Mouse (Mus musculus) 416B (cell line): Measurements from ENCODE around the gene Igfals.

Experiments used
- DNase-seq: peaks from one replicate; pipeline ENCODE4 v3.0.0; 2011; ENCODE audit warnings: low read depth

The Igfals gene

DNA sequence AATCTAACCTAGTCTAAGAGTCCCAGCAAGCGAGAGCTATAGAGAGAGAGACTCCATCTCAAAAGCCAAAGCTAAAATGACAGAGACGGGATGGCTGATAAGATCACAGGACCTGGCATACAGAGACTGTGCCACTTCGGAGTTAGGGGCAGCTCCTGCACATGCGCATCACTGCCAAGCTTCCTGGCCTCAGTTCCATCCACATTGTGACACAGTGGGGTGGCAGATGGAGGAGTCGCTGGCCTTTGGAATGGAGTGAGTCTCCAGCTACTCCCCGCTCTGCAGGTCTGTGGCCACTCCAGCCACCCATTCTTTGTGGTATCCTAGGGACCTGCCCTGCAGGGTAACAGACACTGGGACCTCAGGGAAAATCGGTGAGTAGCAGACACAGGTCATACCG, at the start of gene Igfals:
Gene Igfals, plus strand, starts transcription at position 222 of the 400 bp plus-strand sequence.
- no peak for DNase-seq

DNA sequence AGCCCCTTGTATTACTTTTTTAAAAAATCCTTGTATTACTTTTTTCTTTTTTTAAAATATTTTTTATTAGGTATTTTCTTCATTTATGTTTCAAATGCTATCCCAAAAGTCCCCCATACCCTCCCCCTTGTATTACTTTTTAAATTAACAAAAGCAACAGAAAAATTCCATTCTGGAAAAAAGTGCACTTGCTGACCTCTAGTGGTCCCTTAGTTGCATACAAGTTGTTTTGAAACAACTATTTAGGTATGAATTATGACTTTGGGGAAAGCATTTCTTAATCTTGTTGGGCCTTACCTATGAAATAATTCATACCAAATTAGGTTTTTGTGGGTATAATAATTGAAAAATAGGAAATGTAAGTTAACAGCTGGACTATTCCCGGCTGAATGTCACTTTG, 48.3 kb upstream of the Igfals start:
- DNase-seq = peak; percentile 78

DNA sequence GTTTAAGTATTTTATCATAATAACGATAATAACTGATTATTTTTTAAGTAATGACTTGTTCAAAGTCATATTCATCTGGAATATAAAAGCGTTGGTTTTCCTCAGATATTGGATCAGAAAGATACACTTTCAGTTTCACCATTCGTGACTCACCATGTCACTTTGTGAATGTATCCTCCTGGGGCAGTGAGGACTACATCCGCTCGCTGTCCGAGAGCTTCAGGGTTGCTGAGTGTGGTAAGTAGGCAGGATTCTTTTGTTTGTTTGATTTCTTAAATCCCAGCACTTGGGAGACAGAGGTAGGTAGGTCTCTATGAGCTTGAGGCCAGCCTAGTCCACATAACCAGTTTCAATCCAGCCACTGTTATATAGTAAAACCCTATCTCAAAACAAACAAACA, 47.6 kb upstream of the Igfals start:
- DNase-seq = peak; percentile 70

DNA sequence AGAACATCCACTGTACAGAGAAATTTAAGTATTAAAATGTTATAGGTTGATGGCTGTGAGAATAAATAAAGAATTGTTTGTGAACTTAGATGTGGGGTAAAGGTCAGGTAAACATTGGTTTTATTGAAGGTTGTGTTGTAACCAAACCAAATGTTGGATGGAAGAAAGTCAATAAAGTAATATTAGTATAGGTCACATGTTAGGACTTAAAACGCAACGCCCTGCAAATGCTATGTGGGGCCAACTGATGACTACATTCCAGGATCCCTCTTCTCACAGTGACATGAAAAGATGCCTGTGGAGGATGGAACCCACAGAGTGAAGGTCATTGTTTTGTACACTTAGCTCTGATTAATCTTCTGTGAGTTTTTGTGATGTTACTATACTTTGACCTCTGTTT, 46.3 kb upstream of the Igfals start:
- no peak for DNase-seq

DNA sequence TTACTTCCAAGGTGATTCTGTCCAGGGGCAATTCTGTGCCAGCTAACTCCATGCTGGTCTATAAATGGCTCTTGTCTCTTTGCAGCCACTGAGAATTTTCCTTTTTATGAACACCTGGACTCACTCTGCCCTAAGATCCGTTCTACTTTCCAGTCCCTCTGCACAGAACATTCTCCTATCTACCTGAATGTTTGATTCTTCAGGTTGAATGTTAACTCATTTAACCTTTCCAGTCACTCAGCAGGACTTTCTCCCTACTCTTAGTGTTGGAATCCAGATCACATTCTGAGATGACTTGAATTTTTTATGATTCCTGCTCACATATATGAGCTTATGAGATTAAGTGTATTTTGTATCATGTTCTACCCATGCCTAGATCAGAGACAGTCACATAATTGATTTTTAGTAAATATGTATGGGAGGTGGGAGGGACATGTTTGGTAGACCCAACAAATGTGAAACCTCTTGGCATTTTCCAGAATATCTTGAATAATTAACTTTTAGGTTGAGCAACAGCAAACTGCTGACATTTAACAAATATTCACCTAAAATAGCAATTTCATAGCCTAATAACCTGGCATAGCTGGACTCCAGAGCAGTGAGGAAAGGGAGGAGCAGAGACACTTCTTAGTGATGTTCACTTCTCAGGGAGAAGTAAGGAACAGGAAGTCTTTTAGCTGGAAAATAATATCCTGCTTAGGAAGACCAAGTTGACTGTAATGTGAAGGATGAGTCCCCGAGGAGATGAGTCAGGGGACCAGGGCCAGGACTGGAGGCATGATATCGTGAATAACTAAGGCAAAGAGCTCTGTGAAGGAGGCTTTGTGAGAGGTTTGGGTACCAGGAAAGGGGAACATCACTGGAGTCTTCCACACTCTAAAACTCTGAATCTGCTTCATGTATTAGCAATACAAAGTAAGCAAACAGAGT, 44.2 kb upstream of the Igfals start:
- DNase-seq = no peak

DNA sequence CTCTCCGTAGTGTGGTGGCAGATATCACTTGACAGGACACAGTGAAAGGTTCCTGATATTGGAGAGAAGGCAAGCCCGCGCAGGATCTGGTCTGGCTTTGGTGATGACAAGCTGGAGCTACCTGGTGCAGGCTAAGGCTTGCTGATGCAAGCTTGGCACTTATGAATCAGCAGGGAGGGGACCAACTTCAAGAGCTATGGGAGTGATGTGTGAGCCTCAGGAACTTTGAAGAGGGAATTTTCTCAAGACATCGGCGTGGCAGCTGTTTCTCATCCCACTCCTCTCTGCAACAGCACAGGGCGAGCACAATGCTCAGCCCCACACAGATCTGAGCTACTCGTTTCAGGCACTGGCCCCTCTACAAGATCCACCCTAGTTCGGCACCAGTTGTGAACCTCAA, 26.0 kb upstream of the Igfals start, which contains the start of gene Hagh:
Gene Hagh, plus strand, starts transcription at position 302 of the 400 bp plus-strand sequence.
- DNase-seq = no peak

DNA sequence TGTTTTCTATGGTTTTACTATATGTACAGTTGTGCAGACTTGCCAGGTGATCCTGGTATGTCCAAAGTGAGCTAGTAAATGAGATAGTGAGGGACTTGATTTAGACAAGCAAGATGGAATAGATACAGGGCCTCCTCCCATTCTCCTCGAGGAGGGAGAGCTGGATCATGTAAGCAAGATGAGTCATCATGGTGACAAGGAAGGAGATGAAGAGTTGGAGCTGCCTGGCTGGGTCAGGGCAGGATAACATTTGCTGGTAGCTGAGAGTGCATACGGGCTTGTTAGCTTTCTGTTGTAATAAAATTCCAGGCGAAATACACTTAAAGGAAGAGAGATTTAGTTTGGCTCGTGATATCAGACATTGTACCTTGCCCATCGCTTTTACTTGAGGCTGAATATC, 25.5 kb upstream of the Igfals start:
- no peak for DNase-seq

DNA sequence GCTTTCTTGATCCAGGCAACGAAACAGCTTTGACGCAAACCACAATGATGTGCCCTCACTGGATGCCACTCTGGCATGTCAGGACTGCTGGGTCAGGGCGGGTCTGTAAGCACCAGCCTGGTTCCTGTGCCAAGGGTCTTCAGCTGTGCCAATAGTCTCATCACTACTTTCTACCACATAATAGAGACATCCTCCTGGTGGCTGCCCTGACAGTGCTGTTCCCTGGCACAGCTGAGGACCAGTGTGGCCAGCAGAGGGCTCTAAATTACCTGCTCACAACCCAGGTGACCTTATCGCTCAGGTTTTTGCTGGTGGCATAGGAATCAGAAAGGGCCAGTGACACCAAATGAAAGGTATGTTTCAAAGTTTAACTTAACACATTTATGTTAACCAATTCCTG, 24.7 kb upstream of the Igfals start:
- DNase-seq = peak; percentile 27

DNA sequence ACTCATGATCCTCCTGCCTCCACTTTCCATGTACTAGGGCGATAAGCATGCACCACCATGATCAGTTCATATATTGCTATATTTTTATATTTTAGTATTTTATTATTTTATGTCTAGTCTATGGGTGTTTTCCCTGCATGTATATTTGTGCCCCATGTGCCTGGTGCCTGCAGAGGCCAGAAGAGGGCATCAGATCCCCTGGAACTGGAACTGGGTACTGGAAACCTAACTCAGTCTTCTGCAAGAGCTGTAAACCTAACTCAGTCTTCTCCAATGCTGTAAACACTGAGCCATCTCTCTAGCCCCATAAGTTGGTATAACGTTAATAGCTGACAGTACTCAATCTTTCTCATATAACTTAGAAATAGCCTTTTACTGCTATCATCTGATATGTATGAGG, 23.2 kb upstream of the Igfals start:
- DNase-seq = peak; percentile 54

DNA sequence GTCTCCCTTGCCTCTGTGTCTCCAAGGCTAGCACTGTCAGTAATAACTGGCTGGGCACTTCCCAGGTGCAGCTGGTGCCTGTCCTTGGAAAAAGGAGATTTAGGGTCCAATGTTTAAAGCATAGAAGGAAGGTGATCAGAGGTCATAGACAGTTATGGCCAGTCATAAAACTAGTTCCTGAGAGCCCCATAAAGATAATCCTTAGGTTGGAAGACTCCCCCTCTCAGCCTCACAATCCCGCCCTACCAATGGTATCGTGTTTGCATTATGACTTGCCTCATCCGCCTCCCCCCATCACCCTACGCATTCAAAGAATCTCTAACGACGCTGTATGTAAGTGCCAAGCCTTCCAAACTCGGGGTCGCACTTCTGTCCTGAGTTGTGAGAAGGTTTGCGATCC, 21.3 kb upstream of the Igfals start:
- DNase-seq = no peak

DNA sequence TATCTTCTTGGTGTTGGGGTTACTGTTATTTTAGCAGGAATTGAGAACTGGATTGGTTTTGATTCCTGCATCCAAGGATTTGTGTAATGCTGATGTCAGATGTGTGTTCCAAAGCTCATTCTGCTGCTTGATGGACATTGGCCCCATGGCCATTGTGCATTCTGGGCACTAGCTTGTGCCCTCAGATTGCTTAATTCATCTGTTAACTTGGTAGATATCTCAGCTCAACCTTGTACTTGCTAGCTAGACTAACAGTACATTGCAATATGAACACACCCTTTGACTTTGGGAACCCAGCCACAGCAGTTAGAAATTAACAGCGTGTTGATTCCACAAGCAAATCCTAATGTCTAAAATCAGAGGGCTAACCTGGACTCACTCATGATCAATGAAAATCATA, 18.4 kb upstream of the Igfals start:
- no peak for DNase-seq

DNA sequence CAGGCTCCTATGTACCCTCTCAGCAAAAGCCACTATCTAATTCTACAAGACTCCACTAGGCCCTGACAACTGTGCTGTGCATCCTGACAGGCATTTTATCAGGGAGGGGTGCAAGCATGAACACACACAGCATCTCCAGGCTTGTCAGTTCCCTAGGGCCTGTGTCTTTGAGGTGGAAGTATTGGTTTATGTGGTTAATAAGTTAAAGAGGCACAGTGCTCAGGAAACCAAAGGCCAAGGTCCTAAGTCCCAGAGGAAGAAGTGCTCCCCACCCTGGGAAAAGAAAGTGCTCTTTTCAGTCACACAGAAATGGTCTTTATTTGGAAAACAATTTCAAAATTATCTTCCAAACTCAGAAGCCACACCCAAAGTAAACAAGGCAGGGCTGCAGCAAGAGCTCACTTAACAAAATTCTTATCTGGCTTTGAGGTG, 17.2 kb upstream of the Igfals start:
- DNase-seq = peak; percentile 34

DNA sequence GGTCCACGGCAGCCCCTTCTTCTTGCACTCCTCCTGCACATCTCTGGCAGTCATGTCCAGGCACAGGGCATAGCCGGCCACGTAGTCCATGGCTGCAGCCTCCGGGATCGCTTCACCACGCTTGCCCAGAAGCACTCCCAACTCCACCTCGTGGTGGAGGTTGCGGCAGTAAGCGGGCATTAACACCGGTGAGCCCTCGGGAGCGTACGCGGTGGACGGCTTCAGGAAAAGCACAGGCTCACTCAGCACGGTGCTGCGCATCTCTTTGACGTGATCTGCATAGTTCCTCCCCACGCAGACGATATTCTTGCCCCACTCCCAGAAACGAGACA, 16.1 kb upstream of the Igfals start:
- no peak for DNase-seq

DNA sequence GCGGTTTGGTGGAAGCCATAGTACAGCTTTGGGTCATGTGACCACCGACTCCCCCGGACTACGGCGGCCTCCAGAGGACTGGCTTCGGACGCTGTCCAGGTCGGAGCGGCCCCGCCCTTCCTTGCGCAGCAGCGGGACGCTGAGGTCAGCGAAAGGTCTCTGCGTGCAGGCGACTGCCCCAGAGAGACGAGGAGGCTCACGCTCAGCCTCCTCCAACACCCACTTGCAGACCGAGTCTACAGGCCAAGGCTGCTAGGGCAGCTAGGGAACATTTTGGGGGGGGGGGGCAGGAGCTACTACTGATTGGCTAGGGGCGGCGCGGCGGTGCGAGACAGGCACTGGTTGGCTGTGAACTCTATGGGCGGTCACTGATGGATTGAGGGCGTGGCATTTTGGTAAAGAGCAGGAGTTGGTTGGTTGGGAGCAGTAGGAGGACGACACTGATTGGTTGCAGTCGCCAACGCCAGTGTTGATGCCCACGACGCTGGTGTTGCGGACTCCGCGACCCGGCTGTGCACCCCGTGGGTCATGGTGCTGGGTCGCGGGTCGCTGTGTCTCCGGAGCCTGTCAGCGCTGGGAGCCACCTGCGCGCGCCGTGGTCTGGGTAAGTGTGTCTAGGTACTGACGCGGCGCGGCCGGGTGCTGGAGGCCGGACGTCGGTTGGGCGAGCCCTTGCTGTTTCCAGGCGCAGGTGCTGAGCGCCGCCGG, 15.6 kb upstream of the Igfals start, which contains the start of gene Fahd1:
Gene Fahd1, minus strand, starts transcription at position 300 of the 708 bp plus-strand sequence.
- DNase-seq = peak; percentile 99

DNA sequence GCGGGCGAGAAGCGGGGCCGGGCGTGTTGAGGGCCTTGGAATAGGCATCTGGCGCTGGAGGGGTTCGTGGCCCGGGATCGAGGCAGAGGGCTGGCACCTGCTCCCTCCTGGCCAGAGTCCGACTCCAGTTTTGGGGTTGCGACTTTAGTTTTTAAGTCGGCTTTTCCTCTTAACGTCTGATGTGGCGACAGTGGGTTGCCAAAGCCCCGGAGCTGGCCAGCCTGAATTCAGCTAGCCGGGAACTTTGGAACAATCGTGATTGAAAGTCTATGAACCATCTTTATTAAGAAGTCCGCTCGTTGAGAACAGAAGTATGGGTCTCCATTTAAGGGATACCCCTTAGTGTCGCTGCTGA, 15.0 kb upstream of the Igfals start:
- no peak for DNase-seq

DNA sequence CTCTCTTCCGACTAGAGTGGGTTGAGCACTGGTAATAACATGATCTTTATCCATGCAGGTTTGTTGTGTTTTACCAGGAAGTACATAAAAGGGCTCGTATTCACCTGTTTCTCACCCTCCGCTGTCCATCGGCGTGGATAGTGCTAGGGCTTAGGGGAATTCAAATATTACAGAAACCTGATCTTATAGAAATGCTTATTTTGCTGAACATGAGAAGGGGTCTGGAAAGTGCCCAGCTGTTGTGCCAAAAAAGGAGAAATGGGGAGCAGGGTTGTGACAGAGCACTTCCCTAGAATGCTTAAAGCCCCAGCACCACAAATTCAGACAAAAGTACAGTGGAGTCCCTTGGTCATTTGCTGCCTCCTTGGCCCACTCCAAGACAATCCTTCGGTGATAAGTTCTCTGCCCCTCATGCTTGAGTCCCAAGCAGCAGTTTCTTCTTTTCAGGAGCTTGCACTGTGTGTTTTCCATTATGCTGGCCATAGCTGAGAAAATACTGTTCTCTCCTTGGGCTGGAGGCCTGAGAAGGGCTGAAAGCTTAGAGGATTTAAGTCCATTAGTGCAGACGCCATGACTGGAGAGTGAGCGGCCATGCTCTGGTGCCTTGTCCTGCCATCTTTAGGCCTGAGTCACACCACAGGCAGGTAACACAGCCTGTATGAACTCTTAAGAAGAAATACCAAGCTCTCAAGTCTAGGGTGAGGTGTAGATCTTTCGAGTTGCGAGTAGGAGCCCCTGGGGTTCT, 14.2 kb upstream of the Igfals start:
- no peak for DNase-seq

DNA sequence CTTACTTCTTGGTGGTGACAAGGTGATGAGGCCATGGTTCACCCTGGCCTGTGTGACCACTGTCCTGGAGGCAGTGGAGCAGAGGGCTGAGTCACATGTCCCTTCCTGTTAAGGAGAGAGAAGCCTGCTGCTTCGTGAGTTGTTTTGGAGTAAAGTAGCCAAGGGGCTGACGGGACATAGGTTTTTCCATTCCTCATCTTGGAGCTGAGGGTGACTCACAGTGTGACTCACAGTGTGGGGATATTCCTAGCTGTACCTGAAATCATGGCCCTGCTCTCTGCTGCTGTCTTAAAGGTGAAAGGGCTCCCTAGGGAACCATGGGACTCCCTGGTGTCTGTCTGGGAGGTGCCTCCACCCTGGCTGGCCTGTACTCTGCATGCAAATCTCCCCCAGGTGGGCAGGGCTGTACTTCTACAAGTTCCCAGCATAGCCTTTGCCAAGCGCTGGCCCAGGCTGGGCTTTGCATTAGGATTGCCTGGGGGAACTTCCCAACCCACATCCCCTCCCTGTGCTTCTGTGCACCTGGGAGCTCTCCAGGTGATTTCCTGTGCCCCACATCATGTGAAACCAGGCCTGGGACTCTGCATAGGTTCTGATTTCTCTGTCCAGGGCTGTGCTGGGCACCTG, 9.8 kb upstream of the Igfals start:
- peak; percentile 25 for DNase-seq

DNA sequence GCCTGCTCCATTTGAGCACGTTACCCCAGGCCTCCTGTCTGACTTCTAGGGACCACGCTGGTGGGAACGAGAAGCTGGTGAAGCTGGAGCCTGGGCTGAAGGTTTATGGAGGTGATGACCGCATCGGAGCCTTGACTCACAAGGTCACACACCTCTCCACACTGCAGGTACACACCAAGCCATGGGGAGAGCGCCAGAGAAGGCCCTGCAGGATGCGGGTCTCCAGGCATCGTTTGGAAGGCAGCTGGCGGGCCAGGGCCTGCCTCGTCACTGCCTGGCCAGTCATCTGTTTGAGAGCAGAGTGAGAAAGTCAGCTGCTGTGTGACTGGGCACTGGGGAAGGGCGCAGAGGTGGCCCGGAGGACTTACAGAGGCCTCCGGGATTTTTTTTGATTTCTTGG, 9.2 kb upstream of the Igfals start:
- no peak for DNase-seq

DNA sequence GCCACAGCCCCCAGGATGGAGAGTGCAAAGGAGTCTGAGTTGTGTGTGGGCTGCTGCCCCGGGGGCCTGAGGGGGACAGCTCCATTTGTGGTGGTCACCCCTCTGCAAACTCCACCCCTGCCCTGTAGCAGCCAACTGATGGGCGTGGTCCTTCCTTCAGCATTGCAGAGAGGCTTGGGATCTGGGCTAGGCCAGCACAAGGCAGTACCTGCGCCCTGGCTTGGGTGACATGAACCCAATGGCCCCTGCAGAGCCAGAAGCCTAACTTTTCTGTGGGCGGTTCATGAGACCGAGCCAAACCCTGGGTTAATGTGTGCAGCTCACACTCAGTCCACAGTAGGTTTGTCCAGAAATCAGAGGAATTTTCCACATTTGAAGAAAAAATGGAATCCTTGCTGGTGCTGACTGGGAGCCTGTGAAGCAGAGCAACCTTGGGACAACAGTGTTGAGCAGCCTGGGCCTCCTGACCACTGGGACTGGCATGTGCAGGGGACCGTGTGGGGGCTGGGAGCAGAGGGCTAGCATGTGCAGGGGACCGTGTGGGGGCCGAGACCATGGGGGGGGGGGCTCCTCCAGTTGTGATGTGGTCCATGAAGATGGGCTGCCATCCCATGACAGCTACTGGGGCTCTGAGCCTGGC, 7.8 kb upstream of the Igfals start:
- no peak for DNase-seq

DNA sequence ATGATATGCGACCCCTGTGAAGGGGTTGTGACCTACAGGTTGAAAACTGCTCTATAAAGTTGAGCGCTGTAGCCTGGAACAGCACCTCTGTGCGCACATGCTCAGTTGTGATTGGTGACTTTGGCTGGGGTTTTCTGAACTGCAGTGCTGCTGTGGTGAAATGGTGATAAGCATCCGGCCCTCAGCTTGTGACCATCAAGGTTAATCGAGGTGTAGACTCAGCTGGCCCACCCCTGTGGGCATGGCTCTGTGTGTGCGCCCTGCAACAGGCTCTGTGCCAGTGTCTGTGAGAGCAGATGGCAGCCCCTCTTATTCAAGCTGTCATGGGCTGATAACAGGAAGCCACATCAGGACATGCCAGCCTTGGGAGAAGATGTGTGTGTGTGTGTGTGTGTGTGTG, 6.8 kb upstream of the Igfals start:
- DNase-seq = peak; percentile 71

DNA sequence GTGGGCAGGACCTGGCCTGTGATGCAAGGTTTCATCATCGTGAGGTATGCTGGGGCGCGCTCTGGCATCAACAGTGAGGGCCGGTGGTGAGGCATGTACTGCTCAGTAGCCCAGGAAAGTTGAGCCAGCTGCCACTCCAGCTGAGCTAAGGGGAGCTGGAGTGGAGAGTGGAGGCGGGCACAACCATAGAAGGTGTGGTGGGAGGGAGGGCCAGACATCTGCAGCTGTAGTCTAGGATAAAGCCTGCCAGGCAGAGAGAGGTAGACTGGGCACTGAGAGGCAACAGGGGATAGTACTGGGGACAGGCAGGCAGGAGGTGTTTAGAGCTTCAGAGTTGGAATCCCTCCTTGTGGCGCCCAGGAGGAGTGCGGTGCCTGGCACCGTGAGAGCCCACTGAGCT, 5.7 kb upstream of the Igfals start:
- no peak for DNase-seq

DNA sequence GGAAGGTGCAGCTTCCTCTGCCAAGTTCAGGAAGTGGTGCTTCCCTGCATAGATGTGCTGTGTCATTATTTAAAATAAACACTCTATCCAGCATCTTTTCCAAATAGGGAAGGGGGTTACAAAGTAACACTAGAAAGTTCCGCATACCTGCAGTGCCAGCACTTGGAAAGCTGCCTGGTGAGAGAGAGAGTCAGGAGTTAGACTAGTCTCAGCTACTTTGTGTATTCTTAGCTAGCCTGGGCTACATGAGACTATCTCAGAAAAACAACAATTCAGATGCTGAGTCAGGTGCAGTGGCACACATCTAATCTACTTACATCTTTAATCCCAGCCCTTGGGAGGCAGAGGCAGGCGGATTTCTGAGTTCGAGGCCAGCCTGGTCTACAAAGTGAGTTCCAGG, 4.0 kb upstream of the Igfals start:
- DNase-seq = no peak
